Mouse (Mus musculus) heart, adult 11 months (tissue): ENCODE measurements around the gene D13Ertd608e.
"Not testable (repeated sequence)": the region's sequence is repeated elsewhere in the genome, so short reads cannot be mapped to it uniquely, and the experiment has no call there.

Experiments used
- DNase-seq: peaks from one replicate; pipeline ENCODE4 v3.0.0; 2022

The D13Ertd608e gene

GRCm38 (mm10) chr13:119835320-119836056 is at the start of gene D13Ertd608e:
Gene D13Ertd608e (plus strand): TSS chr13:119836006.
- DNase-seq: not testable (repeated sequence)

GRCm38 (mm10) chr13:119789851-119790717 is 45.7 kb upstream of the D13Ertd608e start:
- peak; percentile 96 for DNase-seq

GRCm38 (mm10) chr13:119790761-119791579 is 44.8 kb upstream of the D13Ertd608e start, which contains the start of gene Zfp131:
Gene Zfp131 (minus strand): TSS chr13:119790889.
- DNase-seq: peak; percentile 100

GRCm38 (mm10) chr13:119791580-119792135 is 44.1 kb upstream of the D13Ertd608e start:
- peak; percentile 88 for DNase-seq

GRCm38 (mm10) chr13:119792791-119793404 is 42.9 kb upstream of the D13Ertd608e start:
- peak; percentile 68 for DNase-seq

GRCm38 (mm10) chr13:119797656-119798055 is 38.1 kb upstream of the D13Ertd608e start:
- no peak for DNase-seq

- peak; percentile 79 for DNase-seq
Observed at GRCm38 (mm10) chr13:119808937-119809336, 26.9 kb upstream of the D13Ertd608e start.

- DNase-seq: peak; percentile 91
Observed at GRCm38 (mm10) chr13:119810031-119810430, 25.8 kb upstream of the D13Ertd608e start.

- DNase-seq: no peak
Observed at GRCm38 (mm10) chr13:119816798-119817197, 19.0 kb upstream of the D13Ertd608e start.

- no peak for DNase-seq
Observed at GRCm38 (mm10) chr13:119817579-119818206, 18.1 kb upstream of the D13Ertd608e start.

- not testable (repeated sequence) for DNase-seq
Observed at GRCm38 (mm10) chr13:119830116-119830515, 5.7 kb upstream of the D13Ertd608e start, which contains the start of gene AF067063. Gene AF067063 (minus strand): TSS chr13:119830216.

- DNase-seq: peak; percentile 90
Observed at GRCm38 (mm10) chr13:119836324-119836811, 562 bp downstream of the D13Ertd608e start.

- not testable (repeated sequence) for DNase-seq
Observed at GRCm38 (mm10) chr13:119837719-119838337, 2.0 kb downstream of the D13Ertd608e start.

GRCm38 (mm10) chr13:119839982-119840381 is 4.2 kb downstream of the D13Ertd608e start:
- not testable (repeated sequence) for DNase-seq

- DNase-seq: not testable (repeated sequence)
Observed at GRCm38 (mm10) chr13:119862399-119862798, 26.6 kb downstream of the D13Ertd608e start.

GRCm38 (mm10) chr13:119864395-119864999 is 28.7 kb downstream of the D13Ertd608e start:
- DNase-seq: not testable (repeated sequence)

GRCm38 (mm10) chr13:119886896-119887295 is 51.1 kb downstream of the D13Ertd608e start:
- DNase-seq: not testable (repeated sequence)

GRCm38 (mm10) chr13:119894685-119895084 is 58.9 kb downstream of the D13Ertd608e start, which contains the start of gene Tcstv1:
Gene Tcstv1 (minus strand): TSS chr13:119894785.
- DNase-seq: not testable (repeated sequence)
